Mouse (Mus musculus): ENCODE results near the gene B3gntl1.

The B3gntl1 gene

DNA sequence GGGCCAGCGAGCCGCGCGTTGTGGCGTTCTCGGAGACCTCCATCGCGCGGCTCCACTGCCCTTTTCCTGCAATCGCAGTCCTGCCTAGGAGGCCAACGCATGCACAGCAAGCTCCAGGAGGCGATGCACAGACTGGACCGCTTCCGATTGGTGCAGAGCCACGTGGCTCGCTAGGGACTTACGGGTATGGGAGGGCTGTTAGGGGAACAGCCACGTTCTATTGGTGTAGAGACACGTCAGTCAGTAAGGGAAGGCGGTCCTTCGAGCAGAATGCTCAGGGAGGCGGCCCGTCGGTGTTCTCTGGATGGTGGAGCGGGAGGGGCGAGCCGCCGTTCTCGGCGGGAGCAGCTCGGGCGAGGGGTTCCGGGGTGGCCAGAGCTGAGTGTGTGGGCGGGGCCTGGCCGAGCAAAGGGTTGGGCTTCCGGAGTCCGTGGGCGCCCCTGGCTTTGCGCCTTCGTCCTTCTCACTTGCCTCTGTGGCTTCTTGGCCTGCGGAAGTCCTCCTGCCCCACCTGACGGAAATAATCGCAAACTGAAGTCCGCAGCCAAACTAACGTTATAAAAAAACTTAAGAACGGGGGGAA, at the start of gene B3gntl1:
Gene B3gntl1, minus strand, starts transcription at position 164 of the 583 bp plus-strand sequence.
- DNase-seq (ENCODE audit: low read depth), result peak; percentile 99

DNA sequence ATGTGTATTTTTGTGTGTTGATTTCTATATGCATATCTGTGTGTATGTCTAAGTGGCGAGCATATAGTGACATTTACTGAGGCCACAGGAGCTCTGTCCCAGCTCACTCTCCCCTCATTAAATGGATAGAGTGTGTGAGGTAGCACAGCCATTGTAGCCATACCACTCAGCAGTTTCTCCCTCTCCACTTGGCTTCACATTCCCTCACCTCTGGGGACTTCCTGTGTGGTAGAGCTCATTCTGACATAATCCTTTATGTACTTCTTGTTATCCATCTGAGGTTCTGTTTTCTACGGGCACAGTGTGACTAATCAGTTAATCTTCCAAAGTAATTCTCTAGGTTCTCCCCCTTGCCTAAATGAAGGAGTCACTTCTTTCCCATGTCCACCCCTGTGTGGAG, 49.5 kb upstream of the B3gntl1 start:
- no peak for DNase-seq (ENCODE audit: low read depth)

DNA sequence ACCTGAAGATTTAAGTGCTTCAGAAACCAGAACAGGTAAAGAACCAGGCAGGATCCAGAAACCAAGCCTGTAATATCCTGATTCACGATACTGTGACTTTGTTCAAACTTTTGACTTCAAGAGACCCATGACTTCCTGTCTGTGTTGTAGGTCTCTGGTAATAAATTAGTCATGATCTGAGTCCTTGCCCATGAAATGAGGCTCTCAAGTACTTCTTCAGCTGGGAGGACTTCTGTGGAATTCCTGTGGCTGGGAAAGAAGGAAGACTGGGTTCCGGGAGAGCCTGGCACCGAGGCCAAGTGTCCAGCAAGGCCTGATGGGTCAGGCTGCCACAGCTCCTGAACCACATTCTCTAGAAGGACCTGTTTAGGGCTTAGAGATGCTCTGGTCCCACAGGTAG, 47.8 kb upstream of the B3gntl1 start:
- DNase-seq (ENCODE audit: low read depth), result no peak

DNA sequence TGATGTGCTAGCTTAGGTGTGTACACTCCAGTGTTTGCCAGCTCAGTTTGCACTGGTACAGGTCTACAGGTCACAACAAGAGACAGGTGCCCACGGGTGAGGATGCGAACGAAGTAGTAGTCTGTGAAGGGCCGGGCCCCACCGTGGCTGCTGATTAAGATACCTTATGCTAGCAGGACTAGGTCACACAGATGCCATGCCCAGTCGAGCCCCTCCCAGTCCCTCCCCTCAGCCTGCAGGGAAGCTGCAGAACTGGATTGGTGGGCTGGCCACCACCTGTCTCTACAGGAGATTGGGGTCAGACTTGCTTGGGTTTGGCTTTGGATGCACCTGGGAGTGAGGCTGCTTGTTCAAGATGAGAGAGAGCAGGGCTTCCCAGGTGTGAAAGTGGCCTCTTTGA, 44.8 kb upstream of the B3gntl1 start:
- DNase-seq (ENCODE audit: low read depth), result no peak

DNA sequence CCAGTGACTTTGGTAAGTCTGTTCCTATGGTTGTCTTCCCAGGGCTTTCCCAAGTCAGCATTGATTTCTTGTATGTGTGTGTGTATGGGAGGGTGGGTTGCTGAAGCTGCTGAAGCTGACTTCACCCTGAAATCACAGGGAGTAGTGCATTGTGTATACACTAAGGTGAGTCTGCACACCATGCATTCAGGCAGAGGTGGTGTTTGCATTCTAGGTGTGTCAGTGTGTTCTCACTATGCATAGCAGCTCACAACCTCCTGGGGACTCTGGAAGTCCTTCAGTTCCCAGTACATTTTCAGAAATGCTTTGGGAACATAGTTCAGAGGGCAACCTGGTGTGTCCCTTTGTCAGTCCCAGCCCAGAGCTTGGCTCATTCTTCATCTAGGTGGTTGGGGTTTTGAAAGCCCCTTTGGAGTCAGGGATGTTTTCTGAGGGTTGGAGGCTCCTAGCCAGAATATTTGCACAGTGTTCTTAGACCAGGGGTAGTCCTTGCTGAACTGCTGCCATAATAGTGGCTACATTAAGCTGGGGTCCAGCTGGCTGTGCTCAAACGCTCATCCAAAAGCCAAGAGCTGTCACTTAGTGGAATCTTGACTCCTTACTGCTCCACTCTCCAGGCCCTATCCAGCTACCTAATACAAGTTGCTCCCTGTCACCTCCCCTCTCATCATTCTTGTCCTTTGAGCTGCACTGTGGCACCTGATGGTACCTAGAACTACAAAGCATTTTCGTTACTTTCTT, 42.0 kb upstream of the B3gntl1 start:
- DNase-seq (ENCODE audit: low read depth), result no peak

DNA sequence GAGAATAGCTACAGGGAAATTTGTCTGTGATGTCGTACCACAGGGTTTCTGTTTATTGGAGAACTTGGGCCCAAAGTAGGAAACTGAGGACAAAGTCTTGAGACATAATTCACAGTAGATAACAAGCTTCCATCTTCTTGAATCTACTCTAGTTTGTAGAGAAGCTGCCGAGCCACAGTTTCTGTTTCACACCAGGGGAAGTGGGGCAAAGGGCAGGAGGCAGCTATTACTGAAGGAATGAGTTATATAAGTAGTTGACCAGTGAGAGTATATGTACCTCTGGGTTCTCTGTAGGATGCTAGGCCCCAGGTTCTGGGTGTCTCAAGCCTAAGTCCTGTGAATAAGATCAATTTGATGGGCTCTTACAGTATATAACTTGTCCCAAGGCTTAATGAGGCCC, 40.6 kb upstream of the B3gntl1 start:
- no peak for DNase-seq (ENCODE audit: low read depth)

DNA sequence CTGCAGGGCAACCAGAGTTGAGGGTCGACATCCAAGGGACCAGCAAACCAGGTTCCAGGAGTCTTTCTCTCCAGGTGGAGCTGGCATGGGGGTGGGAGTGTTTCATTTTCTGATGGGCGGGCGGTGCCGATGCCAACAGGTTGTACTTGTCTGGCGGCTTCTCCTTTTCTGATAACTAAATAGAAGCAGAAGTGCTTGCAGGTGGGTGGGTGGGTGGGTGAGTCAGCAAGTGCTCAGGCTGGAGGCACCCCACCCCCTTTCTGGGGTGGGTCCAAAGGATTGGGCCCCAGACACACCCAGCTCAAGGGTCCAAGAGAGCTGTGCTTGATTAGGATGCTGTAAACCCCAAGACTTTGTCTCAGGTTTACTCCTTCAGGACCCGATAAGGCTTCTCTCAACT, 40.0 kb upstream of the B3gntl1 start:
- no peak for DNase-seq (ENCODE audit: low read depth)

DNA sequence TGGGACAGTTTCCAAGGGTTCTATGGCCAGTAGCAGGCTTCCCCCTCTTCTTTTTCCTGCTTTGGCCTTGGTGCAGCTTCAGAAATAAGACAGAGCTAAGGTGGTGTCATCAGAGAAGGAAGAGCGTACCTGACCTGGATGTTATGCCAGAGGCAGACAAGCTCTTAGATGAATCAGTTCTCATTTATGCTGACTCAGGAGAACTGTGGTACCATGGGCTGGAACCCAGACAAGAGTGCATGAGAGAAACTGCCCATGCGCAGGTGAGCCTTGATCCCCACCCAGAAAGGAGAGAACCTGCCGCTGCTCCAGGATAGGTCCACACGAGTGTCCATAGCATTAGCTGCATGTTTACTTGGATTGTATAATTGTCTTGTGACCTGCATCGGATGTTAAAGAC, 37.3 kb upstream of the B3gntl1 start:
- no peak for DNase-seq (ENCODE audit: low read depth)

DNA sequence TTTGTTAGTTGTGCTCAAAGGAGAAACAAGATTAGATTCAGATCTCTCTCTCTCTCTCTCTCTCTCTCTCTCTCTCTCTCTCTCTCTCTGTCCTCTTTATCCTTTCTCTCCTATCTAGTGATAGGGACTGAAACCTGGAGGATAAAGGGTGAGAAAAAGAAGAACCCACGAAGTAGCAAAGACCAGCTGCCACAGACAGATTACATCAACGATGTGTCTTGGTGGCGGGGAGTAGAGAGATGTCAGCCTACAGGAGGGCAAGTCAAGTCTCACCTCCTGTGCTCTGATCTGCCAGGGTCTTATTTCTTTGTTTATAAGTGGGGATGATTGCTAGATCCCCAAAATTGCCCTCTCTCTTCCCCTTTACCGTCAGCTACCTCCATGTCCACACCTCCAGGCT, 36.3 kb upstream of the B3gntl1 start:
- DNase-seq (ENCODE audit: low read depth), result no peak

DNA sequence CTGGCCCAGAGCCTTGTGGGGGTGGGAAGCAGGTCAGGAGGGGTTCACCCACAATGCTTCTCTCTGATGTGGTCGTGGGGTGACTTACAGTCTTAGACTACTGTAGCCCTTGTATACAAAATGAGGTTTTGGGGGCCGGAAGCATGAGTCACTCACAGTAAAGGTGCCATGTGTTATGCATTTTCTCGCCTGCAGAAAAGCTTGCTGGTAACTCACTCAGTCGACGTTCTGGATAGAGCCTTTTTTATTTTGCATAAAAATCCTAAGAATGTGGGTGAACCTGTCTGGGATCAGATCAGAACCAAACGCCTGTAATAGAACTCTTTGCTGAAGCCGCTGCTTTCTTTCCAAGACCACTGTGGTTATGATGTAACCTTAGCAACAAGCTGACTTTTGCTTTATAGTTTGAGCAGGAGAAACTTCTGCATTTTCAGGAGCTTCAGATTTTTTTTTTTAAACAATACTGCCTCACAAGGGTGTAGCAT, 33.6 kb upstream of the B3gntl1 start:
- peak; percentile 59 for DNase-seq (ENCODE audit: low read depth)

DNA sequence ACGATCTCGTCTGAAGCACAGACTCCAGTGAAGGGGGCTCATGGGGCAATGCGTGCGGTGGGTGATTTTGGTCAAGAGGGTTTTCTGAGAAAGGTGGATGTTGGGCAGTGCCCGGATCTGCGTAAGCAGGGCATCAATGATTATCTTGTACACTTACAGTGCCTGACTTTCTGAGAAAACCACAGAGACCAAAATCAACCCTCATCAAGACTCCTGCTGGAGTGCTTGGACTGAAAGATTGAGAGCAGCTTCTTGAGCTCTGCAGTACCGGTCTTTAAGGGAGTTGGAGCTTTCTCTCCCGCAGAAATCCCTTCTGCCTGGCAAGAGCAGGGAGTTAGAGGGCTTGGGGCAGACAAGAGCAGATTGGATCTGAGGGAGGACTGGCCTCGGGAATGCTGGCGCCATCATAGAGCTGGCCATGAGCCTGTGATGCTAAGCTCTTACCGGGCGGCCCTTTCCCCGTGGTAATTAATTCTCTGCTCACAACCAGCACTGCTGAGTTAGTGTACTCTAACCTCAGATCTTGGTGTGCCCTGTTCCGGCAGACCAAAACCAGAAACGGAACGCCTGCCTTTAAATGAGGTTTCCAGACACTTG, 30.8 kb upstream of the B3gntl1 start:
- DNase-seq (ENCODE audit: low read depth), result peak; percentile 58

DNA sequence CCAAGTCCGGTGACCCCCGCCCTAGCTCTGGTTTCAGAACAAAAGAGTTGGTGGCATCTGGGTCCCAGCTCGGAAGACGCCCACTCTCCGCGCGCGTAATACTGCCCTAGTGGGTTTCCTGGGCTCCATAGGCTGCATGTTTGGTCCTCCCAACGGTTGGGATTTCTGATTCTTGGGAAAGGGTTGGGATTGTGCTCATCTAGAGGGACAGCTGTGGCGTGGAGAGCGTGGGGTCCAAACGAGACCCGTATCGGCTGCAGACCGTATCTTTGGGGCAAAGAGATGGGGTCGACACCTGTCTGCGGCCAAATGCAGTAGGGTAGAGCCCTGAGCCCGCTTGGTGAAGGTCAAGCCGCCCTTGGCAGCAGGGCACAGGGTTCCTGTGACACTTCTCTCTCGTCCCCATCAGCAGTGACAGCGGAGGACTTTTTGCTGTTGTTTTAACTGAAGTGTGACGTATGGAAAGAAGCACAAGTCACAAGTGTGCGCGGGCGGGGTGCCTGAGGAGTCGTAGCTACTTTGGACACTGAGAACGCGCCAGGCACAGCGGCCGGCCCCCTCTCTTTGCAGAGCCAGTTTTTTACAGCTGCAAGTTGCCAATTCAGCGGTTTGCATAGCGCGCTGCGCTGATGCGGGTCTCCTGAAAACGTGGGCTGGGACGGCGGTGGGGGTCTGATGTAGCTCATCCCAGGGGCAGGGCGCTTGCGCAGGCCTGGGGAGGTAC, 30.1 kb upstream of the B3gntl1 start:
- DNase-seq (ENCODE audit: low read depth), result peak; percentile 71

DNA sequence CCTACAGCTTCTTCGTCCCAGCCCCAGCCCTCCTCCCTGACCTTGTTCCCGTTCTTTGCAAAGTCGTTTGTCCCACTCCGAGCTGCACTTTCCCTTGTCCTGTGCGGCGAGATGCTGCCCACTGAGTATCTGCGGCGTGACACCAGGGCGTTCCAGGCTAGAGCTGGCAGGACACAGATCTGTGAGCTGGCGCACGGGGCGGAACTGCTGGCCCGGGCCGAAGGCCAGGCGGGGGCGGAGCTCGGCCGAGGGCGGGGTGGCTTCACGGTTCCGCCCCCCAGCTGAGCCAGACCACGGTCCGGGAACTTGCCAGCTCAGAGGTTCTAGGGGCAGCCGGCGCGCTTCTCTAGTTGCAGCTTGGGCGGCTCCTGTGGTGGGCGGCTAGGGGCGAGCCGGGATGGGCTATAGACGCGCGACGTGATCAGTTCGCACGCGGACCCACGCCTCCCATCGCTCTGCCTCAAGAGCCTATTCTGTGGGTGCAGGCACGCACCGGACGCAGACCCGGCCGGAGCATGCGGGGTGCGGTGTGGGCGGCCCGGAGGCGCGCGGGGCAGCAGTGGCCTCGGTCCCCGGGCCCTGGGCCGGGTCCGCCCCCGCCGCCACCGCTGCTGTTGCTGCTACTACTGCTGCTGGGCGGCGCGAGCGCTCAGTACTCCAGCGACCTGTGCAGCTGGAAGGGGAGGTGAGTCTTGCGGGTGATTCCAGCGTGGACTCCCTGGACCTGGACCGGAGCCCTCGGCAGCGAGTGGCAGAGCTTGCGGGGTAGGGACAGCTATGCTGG, 29.4 kb upstream of the B3gntl1 start:
- DNase-seq (ENCODE audit: low read depth), result peak; percentile 97

DNA sequence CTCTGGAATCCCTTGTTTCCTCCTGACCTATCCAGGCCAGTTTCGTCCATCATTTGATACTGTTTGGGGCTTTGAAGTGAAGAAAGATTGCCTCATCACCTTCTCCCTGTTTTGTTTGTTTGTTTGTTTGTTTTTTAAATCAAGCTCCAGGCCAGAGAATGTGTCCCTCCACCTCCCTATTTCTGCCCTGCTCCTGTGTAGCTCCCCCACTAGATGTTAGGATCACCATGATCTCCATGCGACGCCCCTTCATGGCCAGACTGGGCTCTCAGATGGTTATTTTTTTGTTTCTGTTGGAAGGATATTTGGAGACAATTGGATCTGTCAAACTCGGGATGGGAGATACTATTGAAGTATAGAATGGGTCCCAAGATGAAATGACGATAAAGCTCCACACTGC, 28.3 kb upstream of the B3gntl1 start, which contains the start of gene Metrnl:
Gene Metrnl, plus strand, starts transcription at position 301 of the 400 bp plus-strand sequence.
- DNase-seq (ENCODE audit: low read depth), result no peak

DNA sequence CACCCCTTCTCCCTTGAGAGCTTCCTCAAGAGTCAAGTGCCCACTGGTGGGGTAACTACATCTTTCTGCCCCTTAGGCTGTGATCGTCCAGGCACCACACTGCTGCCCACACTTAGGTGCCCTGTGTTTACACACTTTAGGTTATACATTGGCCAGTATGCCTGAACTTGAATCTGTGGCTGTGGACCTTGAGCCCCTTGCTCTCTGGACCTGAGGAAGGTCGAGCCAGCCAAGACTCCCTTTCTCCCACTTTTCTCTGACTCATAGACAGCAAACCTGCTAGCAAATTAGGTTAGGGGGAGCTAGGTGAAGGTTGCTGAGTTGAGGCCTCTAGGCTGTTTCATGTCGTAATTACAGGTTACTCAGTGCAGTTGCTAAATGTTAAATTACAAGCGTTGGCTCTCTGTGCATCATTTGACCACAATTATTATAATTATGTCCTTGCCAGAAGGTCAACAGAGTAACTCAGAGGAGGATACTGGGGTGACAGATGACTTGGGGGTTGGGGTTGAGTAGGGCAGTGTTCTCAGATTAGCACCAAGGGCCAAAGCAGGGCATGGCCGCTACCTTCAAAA, 25.5 kb upstream of the B3gntl1 start:
- no peak for DNase-seq (ENCODE audit: low read depth)

DNA sequence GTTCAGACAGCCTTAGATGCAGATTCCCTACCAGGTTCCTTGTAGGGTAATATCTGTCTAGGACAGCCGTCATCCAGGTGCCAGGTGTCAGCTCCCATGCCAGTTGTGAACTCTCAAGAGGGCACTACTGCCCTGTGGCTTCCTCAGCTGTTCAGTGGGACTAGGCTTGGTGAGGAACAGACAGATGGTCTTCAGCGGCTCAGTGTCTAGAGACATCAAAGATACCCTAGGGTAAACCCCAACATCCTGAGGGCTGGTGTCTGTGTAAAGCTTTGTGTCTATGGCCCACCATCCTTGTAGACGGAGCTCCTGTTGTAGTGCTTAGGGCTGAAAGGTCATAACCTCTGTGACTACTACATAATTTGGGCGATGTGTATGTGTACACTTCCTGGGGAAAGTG, 24.3 kb upstream of the B3gntl1 start:
- no peak for DNase-seq (ENCODE audit: low read depth)

DNA sequence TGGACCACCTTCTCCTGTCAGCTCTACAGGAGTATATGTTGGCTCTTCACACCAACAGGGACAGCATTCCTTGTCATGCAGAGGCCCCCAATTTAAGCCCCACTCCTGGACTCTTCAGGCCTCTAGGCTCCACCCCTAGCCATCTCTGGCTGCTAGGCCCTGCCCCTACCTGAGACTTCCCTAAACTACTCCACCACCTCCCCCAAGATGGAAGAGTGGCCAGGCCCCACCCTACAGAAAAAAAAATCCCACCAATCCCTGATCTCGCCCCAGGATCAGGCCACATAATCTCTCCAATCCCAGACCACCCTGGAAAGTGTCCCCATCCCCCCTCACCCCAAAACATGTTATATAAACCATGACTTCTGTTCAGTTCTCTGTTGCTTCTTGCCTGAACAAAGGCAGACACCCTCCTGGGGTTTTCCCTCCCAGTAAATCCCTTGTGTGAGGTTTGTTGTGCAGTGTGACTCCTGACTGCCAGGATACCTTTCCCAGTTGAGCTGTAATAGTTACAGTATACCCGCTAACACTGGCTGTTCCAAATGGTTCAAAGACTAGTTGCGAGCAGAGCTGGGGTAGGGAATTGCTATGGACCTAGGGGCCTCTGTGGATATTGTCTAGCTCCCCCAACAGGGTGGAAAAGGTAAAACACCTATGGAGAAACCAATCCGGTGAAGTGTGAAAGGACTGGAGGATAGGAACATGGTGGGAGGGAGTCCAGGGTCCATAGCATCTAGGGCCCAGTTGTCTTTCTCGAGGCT, 22.5 kb upstream of the B3gntl1 start:
- DNase-seq (ENCODE audit: low read depth), result no peak

DNA sequence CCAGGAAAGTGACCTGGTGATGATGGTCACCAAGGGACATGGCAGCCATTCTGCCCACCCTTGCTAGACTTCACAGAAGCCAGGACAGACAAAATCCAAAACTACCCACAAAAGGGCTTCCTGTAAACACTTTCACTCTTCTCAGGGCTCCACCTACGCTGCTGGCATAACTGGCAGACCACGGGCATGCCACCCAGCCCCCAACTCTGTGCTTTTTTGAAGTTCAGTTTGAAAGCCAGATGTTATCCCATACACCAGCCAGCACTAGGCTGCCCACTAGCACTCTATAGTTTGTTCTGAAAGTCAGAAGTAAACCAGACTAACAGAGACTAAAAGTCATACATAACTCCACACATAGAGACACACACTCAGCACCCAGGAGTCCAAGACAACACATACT, 15.1 kb upstream of the B3gntl1 start:
- no peak for DNase-seq (ENCODE audit: low read depth)

DNA sequence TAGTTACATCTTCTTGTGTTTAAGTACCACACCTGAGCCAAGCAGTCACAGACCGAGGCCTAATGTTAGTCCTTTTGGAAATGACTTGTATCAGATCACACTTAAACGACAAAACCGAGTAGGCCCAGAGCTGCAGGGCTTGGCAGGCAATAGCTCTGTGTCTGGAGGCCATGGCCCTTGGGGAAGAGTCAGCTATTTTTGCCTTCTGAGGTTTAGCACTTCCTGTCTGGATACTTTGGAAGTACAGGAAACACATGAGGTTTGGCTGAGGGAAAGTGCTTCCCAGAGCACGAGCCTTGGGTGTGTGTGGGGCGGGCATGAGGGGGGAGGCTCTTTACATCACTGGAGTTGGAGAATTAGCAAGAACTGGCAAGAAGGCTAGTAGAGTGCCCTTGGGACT, 13.7 kb upstream of the B3gntl1 start:
- peak; percentile 57 for DNase-seq (ENCODE audit: low read depth)

DNA sequence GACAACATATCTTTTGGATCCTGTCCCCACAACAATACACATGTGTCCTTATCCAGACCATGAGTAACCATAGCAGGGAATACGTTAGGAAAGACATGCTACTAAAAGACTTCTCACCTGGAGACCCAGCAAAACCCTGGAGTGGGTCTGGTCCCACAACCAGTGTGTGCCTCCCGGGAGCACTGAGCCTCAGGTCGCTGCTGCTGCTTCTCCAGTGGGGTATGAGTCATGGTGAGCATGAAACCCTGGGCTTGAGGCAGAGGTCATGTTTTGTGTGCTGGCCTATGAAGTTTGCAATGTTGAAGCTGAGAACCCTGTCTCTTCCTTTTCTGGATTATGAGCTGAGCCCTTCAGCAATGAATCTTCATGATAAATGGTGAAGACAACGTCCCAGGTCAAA, 13.1 kb upstream of the B3gntl1 start:
- peak; percentile 49 for DNase-seq (ENCODE audit: low read depth)

DNA sequence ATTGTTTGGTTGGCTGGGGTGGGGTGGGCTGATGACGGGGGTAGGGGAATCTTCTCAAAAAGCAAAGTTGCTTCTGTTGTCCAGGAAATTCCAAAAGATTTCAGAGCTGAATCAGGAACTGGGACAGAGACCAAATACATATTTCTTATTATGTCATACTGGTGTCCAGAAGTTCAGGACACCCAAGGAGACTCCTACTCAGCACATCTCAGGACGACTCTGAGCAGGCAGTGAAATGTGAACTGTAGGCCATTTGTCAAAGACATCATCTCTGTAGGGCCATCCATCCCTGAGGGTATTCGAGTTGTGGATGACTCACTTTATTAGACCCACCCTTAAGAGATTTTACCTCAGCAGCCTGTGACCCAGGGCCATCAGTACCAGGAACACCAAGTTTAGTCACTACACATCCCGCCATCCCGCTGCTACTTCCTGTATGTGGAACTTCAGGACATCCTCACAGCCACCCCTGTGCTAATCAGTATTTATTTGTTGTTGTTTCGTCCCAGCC, 12.6 kb upstream of the B3gntl1 start:
- peak; percentile 59 for DNase-seq (ENCODE audit: low read depth)

Measured in NIH3T3 (cell line).